Mouse (Mus musculus): ENCODE results near the gene Eif4e2.

The Eif4e2 gene

GRCm38 (mm10) chr1:87213735-87214704 lies at the start of gene Eif4e2:
TSS of gene Eif4e2 (plus strand) at chr1:87213914.
- Histone ChIP-seq H3K9me3 (ENCODE audit: low read length) (no peaks in the 10 kb centered on the region), H3K4me3 (replicated peaks; ENCODE audit: low read length) (peak within 1 kb of the TSS; percentile 87), H3K36me3 (ENCODE audit: insufficient read depth, low read length) (peaks cover 38% of the 10 kb centered on the region), H3K4me1 (replicated peaks; ENCODE audit: low read depth, low read length) (peaks cover 72% of the 10 kb centered on the region), H3K27me3 (ENCODE audit: insufficient read depth, low read length) (no peaks in the 10 kb centered on the region)
- no peak for TF ChIP-seq CTCF (conservative IDR thresholded peaks at IDR 0.05; ENCODE audit: low read length)
- no peak for TF ChIP-seq NANOG (IDR thresholded peaks at IDR 0.05; ENCODE audit: borderline replicate concordance, low read length)
- no peak for TF ChIP-seq POU5F1 (IDR thresholded peaks at IDR 0.05; ENCODE audit: borderline replicate concordance, low read length)

- Histone ChIP-seq H3K36me3 (ENCODE audit: insufficient read depth, low read length) (no peaks in the 10 kb centered on the region), H3K9me3 (ENCODE audit: low read length) (no peaks in the 10 kb centered on the region), H3K27me3 (ENCODE audit: insufficient read depth, low read length) (peaks cover 86% of the 10 kb centered on the region), H3K4me3 (replicated peaks; ENCODE audit: low read length) (no peak overlapping the region), H3K4me1 (replicated peaks; ENCODE audit: low read depth, low read length) (peaks cover 12% of the 10 kb centered on the region)
- TF ChIP-seq POU5F1 (IDR thresholded peaks at IDR 0.05; ENCODE audit: borderline replicate concordance, low read length), result no peak
These were observed 49.4 kb upstream of the Eif4e2 start for GRCm38 (mm10) chr1:87164164-87164795.

- TF ChIP-seq NANOG (IDR thresholded peaks at IDR 0.05; ENCODE audit: borderline replicate concordance, low read length) (no peak), POU5F1 (IDR thresholded peaks at IDR 0.05; ENCODE audit: borderline replicate concordance, low read length) (no peak), CTCF (conservative IDR thresholded peaks at IDR 0.05; ENCODE audit: low read length) (no peak)
- H3K9me3 ChIP-seq (ENCODE audit: low read length), result no peaks in the 10 kb centered on the region
- H3K4me3 ChIP-seq (replicated peaks; ENCODE audit: low read length), result no peak overlapping the region
- peaks cover 14% of the 10 kb centered on the region for H3K4me1 ChIP-seq (replicated peaks; ENCODE audit: low read depth, low read length)
- peaks cover 90% of the 10 kb centered on the region for H3K27me3 ChIP-seq (ENCODE audit: insufficient read depth, low read length)
- H3K36me3 ChIP-seq (ENCODE audit: insufficient read depth, low read length), result no peaks in the 10 kb centered on the region
These were observed 48.9 kb upstream of the Eif4e2 start for GRCm38 (mm10) chr1:87164796-87165184.

GRCm38 (mm10) chr1:87170458-87170857 lies 43.3 kb upstream of the Eif4e2 start:
- H3K4me1 ChIP-seq (replicated peaks; ENCODE audit: low read depth, low read length), result peaks cover 29% of the 10 kb centered on the region
- peak overlapping the region; percentile 45; the same call in 1 of the 2 replicates for H3K4me3 ChIP-seq (replicated peaks; ENCODE audit: low read length)
- H3K36me3 ChIP-seq (ENCODE audit: insufficient read depth, low read length), result no peaks in the 10 kb centered on the region
- H3K27me3 ChIP-seq (ENCODE audit: insufficient read depth, low read length), result peaks cover 85% of the 10 kb centered on the region
- no peak for TF ChIP-seq CTCF (conservative IDR thresholded peaks at IDR 0.05; ENCODE audit: low read length)
- no peak for TF ChIP-seq POU5F1 (IDR thresholded peaks at IDR 0.05; ENCODE audit: borderline replicate concordance, low read length)
- no peak for TF ChIP-seq NANOG (IDR thresholded peaks at IDR 0.05; ENCODE audit: borderline replicate concordance, low read length)
- H3K9me3 ChIP-seq (ENCODE audit: low read length), result no peaks in the 10 kb centered on the region

- TF ChIP-seq NANOG (IDR thresholded peaks at IDR 0.05; ENCODE audit: borderline replicate concordance, low read length) (no peak), POU5F1 (IDR thresholded peaks at IDR 0.05; ENCODE audit: borderline replicate concordance, low read length) (no peak), CTCF (conservative IDR thresholded peaks at IDR 0.05; ENCODE audit: low read length) (no peak)
- H3K9me3 ChIP-seq (ENCODE audit: low read length), result no peaks in the 10 kb centered on the region
- H3K4me3 ChIP-seq (replicated peaks; ENCODE audit: low read length), result no peak overlapping the region
- peaks cover 37% of the 10 kb centered on the region for H3K4me1 ChIP-seq (replicated peaks; ENCODE audit: low read depth, low read length)
- H3K36me3 ChIP-seq (ENCODE audit: insufficient read depth, low read length), result no peaks in the 10 kb centered on the region
- peaks cover 76% of the 10 kb centered on the region for H3K27me3 ChIP-seq (ENCODE audit: insufficient read depth, low read length)
These were observed 42.4 kb upstream of the Eif4e2 start for GRCm38 (mm10) chr1:87171312-87171711.

GRCm38 (mm10) chr1:87172316-87172715 lies 41.4 kb upstream of the Eif4e2 start:
- no peak overlapping the region for H3K4me3 ChIP-seq (replicated peaks; ENCODE audit: low read length)
- no peaks in the 10 kb centered on the region for H3K9me3 ChIP-seq (ENCODE audit: low read length)
- peaks cover 72% of the 10 kb centered on the region for H3K27me3 ChIP-seq (ENCODE audit: insufficient read depth, low read length)
- no peaks in the 10 kb centered on the region for H3K36me3 ChIP-seq (ENCODE audit: insufficient read depth, low read length)
- TF ChIP-seq POU5F1 (IDR thresholded peaks at IDR 0.05; ENCODE audit: borderline replicate concordance, low read length), result no peak
- TF ChIP-seq CTCF (conservative IDR thresholded peaks at IDR 0.05; ENCODE audit: low read length), result no peak
- TF ChIP-seq NANOG (IDR thresholded peaks at IDR 0.05; ENCODE audit: borderline replicate concordance, low read length), result no peak
- peaks cover 41% of the 10 kb centered on the region for H3K4me1 ChIP-seq (replicated peaks; ENCODE audit: low read depth, low read length)

GRCm38 (mm10) chr1:87174006-87174955 lies 39.4 kb upstream of the Eif4e2 start:
- TF ChIP-seq POU5F1 (IDR thresholded peaks at IDR 0.05; ENCODE audit: borderline replicate concordance, low read length) (no peak), CTCF (conservative IDR thresholded peaks at IDR 0.05; ENCODE audit: low read length) (peak; percentile 82)
- Histone ChIP-seq H3K27me3 (ENCODE audit: insufficient read depth, low read length) (peaks cover 57% of the 10 kb centered on the region), H3K9me3 (ENCODE audit: low read length) (no peaks in the 10 kb centered on the region), H3K36me3 (ENCODE audit: insufficient read depth, low read length) (no peaks in the 10 kb centered on the region), H3K4me1 (replicated peaks; ENCODE audit: low read depth, low read length) (peaks cover 38% of the 10 kb centered on the region), H3K4me3 (replicated peaks; ENCODE audit: low read length) (peak overlapping the region; percentile 18; the same call in 1 of the 2 replicates)

GRCm38 (mm10) chr1:87175852-87176292 lies 37.8 kb upstream of the Eif4e2 start:
- Histone ChIP-seq H3K36me3 (ENCODE audit: insufficient read depth, low read length) (no peaks in the 10 kb centered on the region), H3K9me3 (ENCODE audit: low read length) (no peaks in the 10 kb centered on the region), H3K4me1 (replicated peaks; ENCODE audit: low read depth, low read length) (peaks cover 32% of the 10 kb centered on the region), H3K4me3 (replicated peaks; ENCODE audit: low read length) (peak overlapping the region; percentile 58), H3K27me3 (ENCODE audit: insufficient read depth, low read length) (peaks cover 52% of the 10 kb centered on the region)
- TF ChIP-seq POU5F1 (IDR thresholded peaks at IDR 0.05; ENCODE audit: borderline replicate concordance, low read length) (no peak), NANOG (IDR thresholded peaks at IDR 0.05; ENCODE audit: borderline replicate concordance, low read length) (no peak), CTCF (conservative IDR thresholded peaks at IDR 0.05; ENCODE audit: low read length) (peak; percentile 30; the same call in 1 of the 2 replicates)
